In the genomic region with DNA sequence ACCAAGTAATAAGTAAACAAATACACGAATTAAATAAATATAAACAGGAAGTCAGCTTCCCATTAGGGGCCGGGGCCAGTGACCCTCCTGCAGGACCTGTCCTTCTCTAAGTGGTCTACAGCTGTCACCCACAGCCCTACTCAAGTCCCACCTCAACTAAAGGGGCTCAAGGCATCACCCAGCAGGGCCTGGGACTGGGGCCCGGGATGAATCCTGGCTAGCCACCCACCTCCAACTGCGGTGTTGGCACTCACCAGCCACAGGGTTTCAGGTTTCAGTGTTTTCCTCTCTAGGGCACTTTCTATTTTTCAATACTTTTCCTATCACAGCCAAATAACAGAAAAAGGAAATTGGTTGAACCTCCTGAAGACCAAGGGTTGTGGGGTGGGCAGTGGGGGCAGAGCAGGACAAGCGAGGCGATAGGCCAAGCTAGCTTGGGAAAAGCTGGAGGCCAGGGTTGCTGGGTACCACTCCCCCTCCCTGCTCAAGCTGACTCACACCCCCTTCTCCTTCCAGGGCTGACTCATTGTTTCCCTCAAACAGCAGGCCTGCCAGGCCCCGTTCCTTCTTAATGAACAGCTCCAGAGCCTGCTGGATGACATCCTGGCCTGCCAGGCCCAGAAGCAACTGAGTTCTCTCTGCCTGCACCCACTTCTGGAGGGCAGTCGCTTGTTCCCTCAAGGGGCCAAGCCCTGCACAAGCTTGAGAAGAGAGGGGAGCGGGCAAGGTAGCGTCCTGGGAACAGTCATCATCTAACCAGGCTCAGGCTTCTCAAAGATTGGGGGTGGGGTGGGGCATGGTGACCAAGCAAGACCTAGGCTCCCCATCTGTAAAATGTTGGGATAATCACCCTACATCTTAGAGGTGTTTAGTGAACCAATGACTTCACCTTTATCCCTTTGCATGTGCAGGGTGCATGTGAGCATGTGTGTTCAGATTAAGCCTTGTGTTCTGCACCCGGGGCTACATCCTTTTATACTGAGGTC, we compare ENCODE assay signal across 1 mouse cellular context.
TF ChIP-seq lines count a peak whose summit lies in the region.

No protein-coding gene starts in this region.

TF ChIP-seq in MEL, 35 proteins besides CTCF, POLR2A, EP300 and RAD21 (continued from another document):
- no peak for TF ChIP-seq KAT2A (conservative IDR thresholded peaks at IDR 0.05; ENCODE audit: low read depth, low read length)
- TF ChIP-seq SIN3A (IDR thresholded peaks at IDR 0.05; ENCODE audit: low read length): peak; percentile 54
- 0 out of 2 replicates have a peak, but pooled peaks have one; percentile 32 for TF ChIP-seq GABPA (IDR thresholded peaks at IDR 0.05; ENCODE audit: low read depth, low read length)
- 0 out of 2 replicates have a peak, but pooled peaks have one; percentile 13 for TF ChIP-seq HCFC1 (IDR thresholded peaks at IDR 0.05; ENCODE audit: low read depth, low read length)
- no peak for TF ChIP-seq UBTF (IDR thresholded peaks at IDR 0.05; ENCODE audit: borderline replicate concordance, insufficient read depth, low read depth, low read length)
- peak; percentile 53; the same call in 1 of the 2 replicates for TF ChIP-seq MXI1 (IDR thresholded peaks at IDR 0.05; ENCODE audit: low read depth, low read length)
- peak; percentile 90 for TF ChIP-seq JUND (IDR thresholded peaks at IDR 0.05; ENCODE audit: low read depth, low read length)
- TF ChIP-seq MYB (IDR thresholded peaks at IDR 0.05; ENCODE audit: low read depth, low read length): peak; percentile 53; the same call in 1 of the 2 replicates
- peak; percentile 82; the same call in 1 of the 2 replicates for TF ChIP-seq MAZ (IDR thresholded peaks at IDR 0.05; ENCODE audit: low read depth, low read length)
- no peak for TF ChIP-seq GATA1 (IDR thresholded peaks at IDR 0.05; ENCODE audit: low read depth, low read length)
- no peak; the same call in 1 of the 2 replicates for TF ChIP-seq ZC3H11A (IDR thresholded peaks at IDR 0.05; ENCODE audit: low read depth, low read length)
- TF ChIP-seq NRF1 (IDR thresholded peaks at IDR 0.05; ENCODE audit: insufficient read depth, low read depth, low read length, poor library complexity, severe bottlenecking): no peak
- TF ChIP-seq POLR2AphosphoS2 (IDR thresholded peaks at IDR 0.05; ENCODE audit: low read length): no peak
- TF ChIP-seq USF2 (IDR thresholded peaks at IDR 0.05; ENCODE audit: borderline replicate concordance in 1 of 2, insufficient read depth in 1 of 2, low read depth in 1 of 2, low read length in 2 of 2): no peak
- peak; percentile 51; the same call in 1 of the 2 replicates for TF ChIP-seq TCF12 (IDR thresholded peaks at IDR 0.05; ENCODE audit: low read depth, low read length)
- TF ChIP-seq CHD1 (IDR thresholded peaks at IDR 0.05; ENCODE audit: low read depth, low read length): 0 out of 2 replicates have a peak, but pooled peaks have one; percentile 82
- TF ChIP-seq TBP (IDR thresholded peaks at IDR 0.05; ENCODE audit: low read depth, low read length): peak; percentile 36; the same call in 1 of the 2 replicates
- TF ChIP-seq ELF1 (IDR thresholded peaks at IDR 0.05; ENCODE audit: low read depth, low read length): no peak
- 0 out of 2 replicates have a peak, but pooled peaks have one; percentile 26 for TF ChIP-seq MYC (IDR thresholded peaks at IDR 0.05; ENCODE audit: low read depth, low read length)
- no peak for TF ChIP-seq POLR2AphosphoS5 (IDR thresholded peaks at IDR 0.05; ENCODE audit: borderline replicate concordance, low read depth, low read length)
- TF ChIP-seq SMC3 (IDR thresholded peaks at IDR 0.05; ENCODE audit: low read depth, low read length): no peak
- TF ChIP-seq ZNF384 (IDR thresholded peaks at IDR 0.05; ENCODE audit: low read depth, low read length): no peak
- peak; percentile 80; the same call in 1 of the 2 replicates for TF ChIP-seq ETS1 (IDR thresholded peaks at IDR 0.05; ENCODE audit: low read depth, low read length)
- no peak for TF ChIP-seq E2F4 (IDR thresholded peaks at IDR 0.05; ENCODE audit: borderline replicate concordance, low read depth, low read length)
- no peak for TF ChIP-seq TAL1 (IDR thresholded peaks at IDR 0.05; ENCODE audit: low read length)
- no peak for TF ChIP-seq ZKSCAN1 (IDR thresholded peaks at IDR 0.05; ENCODE audit: low read depth, low read length)
- TF ChIP-seq MEF2A (IDR thresholded peaks at IDR 0.05; ENCODE audit: extremely low read depth, insufficient replicate concordance, low read depth, low read length, poor library complexity, severe bottlenecking): no peak
- TF ChIP-seq USF1 (IDR thresholded peaks at IDR 0.05; ENCODE audit: low read depth, low read length): no peak
